Mouse (Mus musculus) neutrophil, adult 59 days (primary cell): ENCODE measurements around the gene Zfp951. TPM values are rescaled to one million over a fixed set of nuclear protein-coding genes. Genes with fewer than 3 reads are reported as not detected.

Source experiments
- total RNA-seq, 2 experiments: library from RNA; stranded (reverse); gene quantifications; 1 replicate in 1 of 2; 2 replicates in 1 of 2; pipeline ENCODE4 v1.2.4; 2023

Gene Zfp951
- total RNA-seq, result 1 to 10 TPM; 1.1 to 1.4 TPM

DNA sequence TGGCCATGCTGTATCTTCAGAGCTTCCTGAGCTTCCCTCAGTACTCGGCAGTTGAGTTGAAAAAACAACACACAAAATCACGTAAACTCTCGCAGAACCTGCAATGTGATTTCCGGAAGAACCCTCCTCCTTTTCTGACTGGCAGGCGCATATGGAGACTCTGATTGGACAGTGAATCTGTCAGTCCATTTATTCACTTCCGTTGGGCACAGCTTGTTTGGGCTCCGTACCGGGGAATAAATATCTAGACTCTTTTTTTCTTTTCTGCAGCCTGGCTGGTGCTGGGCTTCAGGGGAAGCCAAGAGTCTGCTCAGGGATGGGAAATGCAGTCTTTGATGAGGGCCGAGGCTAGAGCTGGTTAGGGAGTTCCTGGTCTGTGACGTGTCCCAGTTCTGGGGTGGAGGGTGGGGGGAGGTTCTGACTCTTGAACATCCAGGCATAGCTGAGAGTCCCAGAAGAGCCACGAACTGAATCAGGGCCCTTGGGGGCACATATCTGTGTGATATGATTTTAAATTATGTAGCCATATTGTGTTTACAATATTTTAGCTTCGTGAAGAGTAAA is at the start of gene Zfp951:
Gene Zfp951, minus strand, starts transcription at position 109 of the 564 bp plus-strand sequence.

Other genes starting within 250 kb of the Zfp951 start
- gene Abcg3, start 122.6 kb upstream of the Zfp951 start, total RNA-seq, result 1 to 10 TPM; 1.7 to 2.0 TPM